Mouse (Mus musculus) midbrain, embryonic 14.5 days (tissue): Measurements from ENCODE around the gene Pcsk4. TPM values are rescaled to one million over a fixed set of nuclear protein-coding genes. Genes with fewer than 3 reads are reported as not detected.
A peak's percentile ranks its signal among the peaks of the same experiment; 100 is the strongest.

Source experiments
- ATAC-seq: fragments of 200-750 bp; cut with Nextera tagmentation; 2 replicates; pipeline ENCODE4 v1.8.0; 2017; ENCODE audit warnings: moderate number of reproducible peaks, moderate library complexity; ENCODE audit not compliant: low FRiP score, low TSS enrichment
- DNase-seq: peaks from one replicate; pipeline ENCODE4 v3.0.0-alpha.2; 2015
- H3K27ac ChIP-seq: fragments of 300-500 bp; sonication (generic); replicated peaks from 2 replicates; pipeline ENCODE4 v1.5.1; 2014; ENCODE audit warnings: mild to moderate bottlenecking, low read depth, low read length, moderate library complexity
- H3K27me3 ChIP-seq: fragments of 300-500 bp; sonication (generic); 2 replicates; pipeline ENCODE4 v1.6.1; 2014; ENCODE audit warnings: low read length, control low read depth, mixed read lengths; ENCODE audit not compliant: control insufficient read depth, insufficient read depth
- H3K36me3 ChIP-seq: fragments of 300-500 bp; sonication (generic); 2 replicates; pipeline ENCODE4 v1.6.1; 2014; ENCODE audit warnings: low read length, control low read depth; ENCODE audit not compliant: control insufficient read depth, insufficient read depth
- H3K4me1 ChIP-seq: fragments of 300-500 bp; sonication (generic); 2 replicates; pipeline ENCODE4 v1.6.1; 2014; ENCODE audit warnings: mild to moderate bottlenecking, antibody characterized with exemption, low read length, control low read depth; ENCODE audit not compliant: control insufficient read depth, insufficient read depth
- H3K4me2 ChIP-seq: fragments of 300-500 bp; sonication (generic); 2 replicates; pipeline ENCODE4 v1.6.1; 2014; ENCODE audit warnings: mild to moderate bottlenecking, low read length, moderate library complexity
- H3K4me3 ChIP-seq: fragments of 300-500 bp; sonication (generic); replicated peaks from 2 replicates; pipeline ENCODE4 v1.5.1; 2014; ENCODE audit warnings: low read depth, low read length
- H3K9ac ChIP-seq: fragments of 300-500 bp; sonication (generic); replicated peaks from 2 replicates; pipeline ENCODE4 v1.6.1; 2014; ENCODE audit warnings: mild to moderate bottlenecking, low read length, moderate library complexity
- H3K9me3 ChIP-seq: fragments of 300-500 bp; sonication (generic); 2 replicates; pipeline ENCODE4 v1.6.1; 2016; ENCODE audit warnings: low read length, control low read depth, mixed read lengths; ENCODE audit not compliant: control insufficient read depth
- WGBS: fragments of 180-500 bp; shearing (Covaris S2); extraction: QIAGEN DNeasy Blood & Tissue Kit; methylation state at CpG from one replicate; pipeline ENCODE4 v1.1.7; 2014; 5-methylcytosine and 5-hydroxymethylcytosine counted together
- polyA plus RNA-seq: library from polyadenylated mRNA; unstranded; fragments of >200 nt; fragmentation: Nextera tagmentation; extraction: Ambion mirVana; gene quantifications from 2 replicates; pipeline ENCODE4 v1.2.1, GENCODE M21; 2014

The Pcsk4 gene
- polyA plus RNA-seq, 1 experiment from 2014 or later = 2.5 TPM

GRCm38 (mm10) chr10:80368392-80368791 lies 39.1 kb upstream of the Pcsk4 start:
- no peak for DNase-seq
- Histone ChIP-seq H3K4me1 (peaks cover 11% of the 10 kb centered on the region; the same call in 1 of the 2 replicates), H3K4me3 (no peak overlapping the region), H3K27me3 (no peaks in the 10 kb centered on the region), H3K27ac (no peak overlapping the region), H3K9ac (no peak overlapping the region), H3K4me2 (no peak overlapping the region), H3K36me3 (no peaks in the 10 kb centered on the region), H3K9me3 (no peaks in the 10 kb centered on the region)
- no peak for ATAC-seq
- 93% methylated on average over 6 of the region's 6 CpGs for WGBS

GRCm38 (mm10) chr10:80367954-80368353 lies 38.7 kb upstream of the Pcsk4 start:
- 59% methylated on average over 5 of the region's 5 CpGs for WGBS
- Histone ChIP-seq H3K4me2 (no peak overlapping the region), H3K9me3 (no peaks in the 10 kb centered on the region), H3K9ac (no peak overlapping the region), H3K4me3 (no peak overlapping the region), H3K4me1 (peaks cover 11% of the 10 kb centered on the region; the same call in 1 of the 2 replicates), H3K27ac (no peak overlapping the region), H3K36me3 (no peaks in the 10 kb centered on the region), H3K27me3 (no peaks in the 10 kb centered on the region)
- ATAC-seq = no peak
- DNase-seq = no peak

- ATAC-seq = no peak
- no peaks in the 10 kb centered on the region for H3K9me3 ChIP-seq
- H3K4me1 ChIP-seq = no peaks in the 10 kb centered on the region
- no peak overlapping the region for H3K9ac ChIP-seq
- H3K4me2 ChIP-seq = no peak overlapping the region
- H3K27me3 ChIP-seq = no peaks in the 10 kb centered on the region
- 62% methylated on average over 6 of the region's 6 CpGs for WGBS
- no peak overlapping the region for H3K4me3 ChIP-seq
- H3K27ac ChIP-seq = no peak overlapping the region
- H3K36me3 ChIP-seq = no peaks in the 10 kb centered on the region
- no peak for DNase-seq
Observed at GRCm38 (mm10) chr10:80365736-80366135, 36.4 kb upstream of the Pcsk4 start.

- no peak for DNase-seq
- Histone ChIP-seq H3K4me2 (no peak overlapping the region), H3K36me3 (no peaks in the 10 kb centered on the region), H3K4me3 (no peak overlapping the region), H3K9me3 (no peaks in the 10 kb centered on the region), H3K27me3 (peaks cover under 1% of the 10 kb centered on the region; the same call in 1 of the 2 replicates), H3K4me1 (no peaks in the 10 kb centered on the region), H3K9ac (no peak overlapping the region), H3K27ac (no peak overlapping the region)
- ATAC-seq = no peak
- 26% methylated on average over 6 of the region's 6 CpGs for WGBS
Observed at GRCm38 (mm10) chr10:80363734-80364133, 34.4 kb upstream of the Pcsk4 start.

- 7% methylated on average over 31 of the region's 31 CpGs for WGBS
- H3K36me3 ChIP-seq = no peaks in the 10 kb centered on the region
- peaks cover 44% of the 10 kb centered on the region for H3K27me3 ChIP-seq
- DNase-seq (peak; percentile 66), ATAC-seq (peak; percentile 50)
- H3K4me3 ChIP-seq = peak overlapping the region; percentile 32
- no peaks in the 10 kb centered on the region for H3K9me3 ChIP-seq
- H3K9ac ChIP-seq = 0 out of 2 replicates have a peak overlapping the region, but pooled peaks have one; percentile 16
- H3K27ac ChIP-seq = no peak overlapping the region
- peak overlapping the region; percentile 53 for H3K4me2 ChIP-seq
- H3K4me1 ChIP-seq = peaks cover 7% of the 10 kb centered on the region; the same call in 1 of the 2 replicates
Observed at GRCm38 (mm10) chr10:80357994-80358639, 28.8 kb upstream of the Pcsk4 start.

- DNase-seq (no peak), ATAC-seq (no peak)
- Histone ChIP-seq H3K36me3 (no peaks in the 10 kb centered on the region), H3K27me3 (peaks cover 49% of the 10 kb centered on the region), H3K9ac (0 out of 2 replicates have a peak overlapping the region, but pooled peaks have one; percentile 16), H3K4me3 (0 out of 2 replicates have a peak overlapping the region, but pooled peaks have one; percentile 32), H3K9me3 (no peaks in the 10 kb centered on the region), H3K4me1 (peaks cover 7% of the 10 kb centered on the region; the same call in 1 of the 2 replicates), H3K27ac (no peak overlapping the region), H3K4me2 (peak overlapping the region; percentile 53)
- WGBS = 31% methylated on average over 7 of the region's 7 CpGs
Observed at GRCm38 (mm10) chr10:80357336-80357735, 28.0 kb upstream of the Pcsk4 start.

GRCm38 (mm10) chr10:80356737-80357136 lies 27.4 kb upstream of the Pcsk4 start:
- ATAC-seq (0 out of 2 replicates have a peak, but pooled peaks have one; percentile 6), DNase-seq (no peak)
- H3K4me2 ChIP-seq = peak overlapping the region; percentile 54
- H3K27ac ChIP-seq = no peak overlapping the region
- H3K36me3 ChIP-seq = no peaks in the 10 kb centered on the region
- H3K9ac ChIP-seq = peak overlapping the region; percentile 26; the same call in 1 of the 2 replicates
- no peaks in the 10 kb centered on the region for H3K9me3 ChIP-seq
- peaks cover 51% of the 10 kb centered on the region for H3K27me3 ChIP-seq
- peaks cover 7% of the 10 kb centered on the region; the same call in 1 of the 2 replicates for H3K4me1 ChIP-seq
- WGBS = 1% methylated on average over 34 of the region's 34 CpGs
- peak overlapping the region; percentile 32 for H3K4me3 ChIP-seq

GRCm38 (mm10) chr10:80356001-80356682 lies 26.8 kb upstream of the Pcsk4 start, which contains the start of gene Plk5:
Gene Plk5, plus strand, starts transcription at chr10:80356459.
- no peak within 1 kb of the TSS for H3K27ac ChIP-seq
- peak within 1 kb of the TSS; percentile 32 for H3K4me3 ChIP-seq
- peaks cover 51% of the 10 kb centered on the region for H3K27me3 ChIP-seq
- 1% methylated on average over 51 of the region's 53 CpGs for WGBS
- H3K4me1 ChIP-seq = peaks cover 7% of the 10 kb centered on the region; the same call in 1 of the 2 replicates
- no peaks in the 10 kb centered on the region for H3K36me3 ChIP-seq
- peak within 1 kb of the TSS; percentile 26; the same call in 1 of the 2 replicates for H3K9ac ChIP-seq
- DNase-seq (peak; percentile 51), ATAC-seq (no peak)
- H3K9me3 ChIP-seq = no peaks in the 10 kb centered on the region
- peak within 1 kb of the TSS; percentile 54 for H3K4me2 ChIP-seq
